ENCODE assay signal across 12 mouse cellular contexts in the genomic region with DNA sequence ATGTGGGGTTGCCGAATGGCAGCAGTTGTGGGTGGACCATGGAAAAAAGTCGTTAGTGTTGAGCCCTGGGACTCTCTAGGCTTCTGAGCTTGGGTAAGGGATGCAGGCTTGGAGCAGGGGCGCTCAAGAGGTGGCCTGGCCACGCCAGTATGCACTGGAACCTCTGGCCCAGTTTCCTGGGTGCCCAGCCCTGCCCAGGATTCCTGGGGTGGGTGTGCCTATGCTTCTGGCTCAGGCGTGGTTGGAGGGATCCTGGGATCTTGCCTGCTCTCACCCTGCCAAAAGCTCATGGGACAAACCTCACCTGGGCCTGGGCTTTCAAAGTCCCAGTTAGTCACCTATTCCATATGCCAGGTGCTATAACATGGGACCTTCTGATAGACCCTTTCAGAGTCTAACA. TPM values are rescaled to one million over a fixed set of nuclear protein-coding genes. Genes with fewer than 3 reads are reported as not detected.
DNase-seq lines count a peak whose midpoint lies in the region; ATAC-seq and TF ChIP-seq lines count a peak whose summit lies in the region.
"Had no signal": no experiment of that assay in that cellular context is flagged by ENCODE, and none has a peak within 500 bp of the region (broad histone marks: within the 10 kb centered on the region; RNA-seq: fewer than 3 reads in every experiment).

No protein-coding gene starts in this region.

- peak overlapping the region; percentile 80 for H3K27ac ChIP-seq in hindbrain, embryonic 15.5 days (replicated peaks)
- H3K27ac ChIP-seq in hindbrain, embryonic 14.5 days: no peak overlapping the region
- H3K27ac ChIP-seq in lung, postnatal 0 days (ENCODE audit: low read length): peak overlapping the region; percentile 68
- H3K27ac ChIP-seq: forebrain, embryonic 12.5 days; liver, embryonic 15.5 days had no signal

- no peaks in the 10 kb centered on the region for H3K9me3 ChIP-seq in hindbrain, embryonic 15.5 days
- H3K9me3 ChIP-seq in hindbrain, embryonic 14.5 days (ENCODE audit: control insufficient read depth, low read length): no peaks in the 10 kb centered on the region
- H3K9me3 ChIP-seq in lung, postnatal 0 days (ENCODE audit: low read length): no peaks in the 10 kb centered on the region
- H3K9me3 ChIP-seq: forebrain, embryonic 12.5 days; liver, embryonic 15.5 days had no signal

- ATAC-seq in hindbrain, embryonic 15.5 days (ENCODE audit: low FRiP score, low read depth): no peak
- no peak for ATAC-seq in hindbrain, embryonic 14.5 days (ENCODE audit: low FRiP score)
- ATAC-seq in lung, postnatal 0 days: peak; percentile 67
- ATAC-seq: activated CD4-positive, CD25-positive, alpha-beta regulatory T cell, adult 4 months; midbrain, embryonic 16.5 days had no signal

- WGBS in hindbrain, embryonic 15.5 days: 70% methylated on average over 5 of the region's 5 CpGs
- WGBS in hindbrain, embryonic 14.5 days: 65% methylated on average over 5 of the region's 5 CpGs
- WGBS in lung, postnatal 0 days: 36% methylated on average over 5 of the region's 5 CpGs

- H3K4me1 ChIP-seq in hindbrain, embryonic 15.5 days (replicated peaks): peaks cover 87% of the 10 kb centered on the region
- peaks cover 35% of the 10 kb centered on the region for H3K4me1 ChIP-seq in hindbrain, embryonic 14.5 days (replicated peaks; ENCODE audit: control insufficient read depth, insufficient read depth, low read length)
- H3K4me1 ChIP-seq in lung, postnatal 0 days (ENCODE audit: insufficient read depth, low read depth, low read length): peaks cover 21% of the 10 kb centered on the region
- H3K4me1 ChIP-seq: liver, embryonic 15.5 days had no signal

- no peaks in the 10 kb centered on the region for H3K27me3 ChIP-seq in hindbrain, embryonic 15.5 days
- no peaks in the 10 kb centered on the region for H3K27me3 ChIP-seq in hindbrain, embryonic 14.5 days (ENCODE audit: control insufficient read depth, insufficient read depth, low read length)
- H3K27me3 ChIP-seq in lung, postnatal 0 days (replicated peaks; ENCODE audit: insufficient read depth, low read length): no peaks in the 10 kb centered on the region
- H3K27me3 ChIP-seq: liver, embryonic 15.5 days had no signal

- no peak overlapping the region; the same call in 1 of the 2 replicates for H3K4me2 ChIP-seq in hindbrain, embryonic 15.5 days
- H3K4me2 ChIP-seq in hindbrain, embryonic 14.5 days (replicated peaks): no peak overlapping the region
- no peak overlapping the region for H3K4me2 ChIP-seq in lung, postnatal 0 days (replicated peaks; ENCODE audit: low read depth, low read length)
- H3K4me2 ChIP-seq: forebrain, embryonic 12.5 days; liver, embryonic 15.5 days had no signal

- DNase-seq in hindbrain, embryonic 14.5 days (ENCODE audit: low spot score): no peak
- peak; percentile 5 for DNase-seq in right cerebral cortex, postnatal 14 days
- DNase-seq in right cerebral cortex, postnatal 25 days: no peak
- peak; percentile 80 for DNase-seq in lung, postnatal 0 days (ENCODE audit: low spot score)
- DNase-seq in ovary, postnatal 10 days (ENCODE audit: low spot score): no peak
- no peak for DNase-seq in cerebellum, adult 9-11 months
- DNase-seq: thymus, postnatal 4 days had no signal

- no peak for TF ChIP-seq CTCF in lung, postnatal 0 days (IDR thresholded peaks at IDR 0.05)

- no peak overlapping the region for H3K4me3 ChIP-seq in hindbrain, embryonic 15.5 days
- no peak overlapping the region for H3K4me3 ChIP-seq in hindbrain, embryonic 14.5 days (replicated peaks; ENCODE audit: low read length)
- H3K4me3 ChIP-seq in lung, postnatal 0 days (ENCODE audit: low read depth, low read length): no peak overlapping the region
- H3K4me3 ChIP-seq: forebrain, embryonic 12.5 days; liver, embryonic 15.5 days had no signal

- no peak overlapping the region for H3K9ac ChIP-seq in hindbrain, embryonic 15.5 days
- no peak overlapping the region for H3K9ac ChIP-seq in hindbrain, embryonic 14.5 days
- no peak overlapping the region for H3K9ac ChIP-seq in lung, postnatal 0 days (replicated peaks; ENCODE audit: low read depth)
- H3K9ac ChIP-seq: forebrain, embryonic 12.5 days; liver, embryonic 15.5 days had no signal

- H3K36me3 ChIP-seq in hindbrain, embryonic 15.5 days: peaks cover 13% of the 10 kb centered on the region
- peaks cover 44% of the 10 kb centered on the region for H3K36me3 ChIP-seq in hindbrain, embryonic 14.5 days (replicated peaks; ENCODE audit: control insufficient read depth, insufficient read depth)
- H3K36me3 ChIP-seq in lung, postnatal 0 days (ENCODE audit: insufficient read depth, low read length): 0 out of 2 replicates have a peak, but pooled peaks cover 7% of the 10 kb centered on the region
- H3K36me3 ChIP-seq: liver, embryonic 15.5 days had no signal

- TF ChIP-seq EP300 in lung, postnatal 0 days (IDR thresholded peaks at IDR 0.05): no peak

RNA-seq across cellular contexts. Expression of gene Ppara, which starts 49.9 kb away (rescaled TPM):
- polyA plus RNA-seq in hindbrain, embryonic 15.5 days (2015; fragmentation: Nextera tagmentation; extraction: Ambion mirVana): 1.6 and 2.1 TPM in 2 replicates
- polyA plus RNA-seq in hindbrain, embryonic 14.5 days (2014; fragmentation: Nextera tagmentation; extraction: Ambion mirVana): 1.2 and 1.6 TPM in 2 replicates
- polyA plus RNA-seq in lung, postnatal 0 days (2015; fragmentation: Nextera tagmentation; extraction: Ambion mirVana): 5.1 and 5.2 TPM in 2 replicates

Comparison
In these comparisons a context has a peak if more than half of its experiments do, and no peak if none do; other contexts are left out.
1. DNase-seq: peak in right cerebral cortex, postnatal 14 days (single experiment) and lung, postnatal 0 days (single experiment); none in hindbrain, embryonic 14.5 days (single experiment), right cerebral cortex, postnatal 25 days (single experiment), ovary, postnatal 10 days (single experiment) and cerebellum, adult 9-11 months (single experiment).